Mouse (Mus musculus) effector memory CD4-positive, alpha-beta T cell, adult 7 months (primary cell): ENCODE measurements around the gene Ndufv1. TPM values are rescaled to one million over a fixed set of nuclear protein-coding genes. Genes with fewer than 3 reads are reported as not detected.

Experiments
- polyA plus RNA-seq: library from polyadenylated mRNA; unstranded; fragments of 100-300 nt; shearing (Covaris generic); gene quantifications from one replicate; pipeline ENCODE4 v1.2.1, GENCODE M21; 2017

The Ndufv1 gene
- polyA plus RNA-seq, result 109 TPM

DNA sequence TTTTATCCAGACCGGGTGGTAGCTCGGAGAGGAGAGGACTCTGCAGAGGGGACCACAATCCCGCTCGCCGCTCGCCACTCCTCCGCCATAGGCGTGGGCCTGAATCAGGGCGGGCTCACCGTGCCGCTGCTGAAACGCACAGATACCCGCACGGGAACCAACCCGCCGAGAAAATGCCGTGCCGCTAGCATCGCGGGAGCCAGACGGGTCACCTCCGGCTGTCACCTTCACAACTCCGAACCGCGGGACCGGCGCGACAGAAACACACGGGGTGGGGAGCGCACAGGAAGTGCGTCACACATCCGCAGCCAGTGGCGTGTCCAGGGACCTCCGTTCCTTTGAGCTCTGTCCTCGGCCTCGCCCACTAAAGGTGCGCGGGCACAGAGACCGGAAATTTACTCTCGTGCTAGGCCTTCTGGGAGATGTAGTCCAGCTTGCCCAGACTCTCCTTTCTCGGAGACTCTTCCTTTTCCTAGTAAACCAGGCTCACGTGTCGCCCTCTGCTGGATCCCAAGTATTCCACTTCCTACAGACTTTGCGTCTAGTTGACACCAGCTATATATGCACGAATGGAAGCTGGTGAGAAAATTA lies at the start of gene Ndufv1:
Gene Ndufv1, minus strand, starts transcription at position 375 of the 591 bp plus-strand sequence.

DNA sequence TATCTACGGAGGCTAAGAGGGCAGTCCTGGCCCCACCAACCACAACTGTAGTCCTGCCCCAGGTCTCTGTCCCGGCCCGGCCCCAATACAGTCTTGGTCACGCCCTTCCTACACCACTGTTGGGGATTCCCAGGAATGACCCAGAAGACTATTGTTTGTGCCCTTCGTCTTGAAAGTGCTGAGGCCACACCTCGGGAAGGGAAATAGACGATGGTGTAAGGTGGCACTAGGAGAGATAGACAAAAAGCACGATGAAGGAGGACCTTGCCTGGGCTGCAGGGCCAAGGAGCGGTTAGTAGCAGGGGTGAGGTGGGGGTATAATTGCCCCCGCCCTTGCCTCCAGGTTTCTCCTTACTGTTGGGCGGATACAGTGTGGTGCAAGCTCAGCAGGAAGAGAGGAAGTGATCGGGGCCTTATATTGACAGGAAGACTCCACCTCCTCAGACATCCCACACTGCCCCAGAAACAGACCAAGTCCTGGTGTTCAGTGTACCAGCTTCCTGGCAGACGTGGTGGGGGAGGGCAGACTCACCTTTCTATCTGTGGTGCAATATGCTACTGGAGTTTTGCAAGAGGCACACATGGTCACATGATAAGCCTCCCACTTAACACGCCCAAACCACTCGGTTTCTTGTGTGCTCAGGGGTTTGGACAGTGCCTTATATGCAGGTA lies 46.6 kb upstream of the Ndufv1 start, which contains the start of gene Gstp3:
Gene Gstp3, minus strand, starts transcription at position 501 of the 672 bp plus-strand sequence.

DNA sequence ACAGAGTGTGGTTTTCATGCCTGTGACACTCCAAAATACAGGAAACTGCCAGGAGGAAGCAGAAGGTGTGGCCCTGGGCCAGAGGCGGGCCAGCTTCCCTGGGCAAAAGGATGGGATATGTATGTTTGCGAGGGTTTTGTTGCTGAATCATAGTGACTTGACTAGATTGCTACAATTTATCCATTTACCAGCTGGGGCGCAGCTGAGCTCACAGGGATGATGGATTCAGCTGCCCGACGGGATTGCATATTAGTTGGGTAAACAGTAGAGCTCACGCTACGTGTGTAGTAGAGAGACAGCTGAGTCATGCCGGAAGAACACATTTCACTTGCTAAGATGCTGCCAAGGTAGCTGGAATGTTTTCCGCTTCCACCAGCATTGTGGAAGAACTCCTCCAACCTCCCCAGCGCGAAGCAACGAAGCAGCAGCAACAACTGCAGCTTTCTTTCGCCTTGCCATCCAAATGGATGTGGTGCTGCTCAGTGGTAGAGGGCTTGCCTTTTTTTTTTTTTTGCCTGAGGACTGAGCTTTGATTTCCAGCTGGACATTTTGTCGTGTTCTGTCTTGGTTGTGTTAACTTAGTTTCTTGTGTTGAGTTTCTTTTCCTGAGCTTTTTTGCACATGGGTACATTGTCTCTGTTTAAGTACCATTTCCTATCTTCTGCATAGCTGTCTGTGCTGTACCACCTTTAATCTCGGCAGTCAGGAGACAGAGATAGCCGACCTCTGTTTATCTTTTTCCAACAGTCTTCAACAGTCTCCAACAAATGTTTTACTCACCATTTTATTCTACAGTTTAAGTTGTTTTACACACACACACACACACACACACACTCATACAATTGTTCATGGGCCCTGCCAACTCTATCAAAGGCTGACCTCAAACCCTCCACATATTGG lies 33.6 kb upstream of the Ndufv1 start, which contains the start of gene Gstp2:
Gene Gstp2, minus strand, starts transcription at position 58 of the 900 bp plus-strand sequence.

DNA sequence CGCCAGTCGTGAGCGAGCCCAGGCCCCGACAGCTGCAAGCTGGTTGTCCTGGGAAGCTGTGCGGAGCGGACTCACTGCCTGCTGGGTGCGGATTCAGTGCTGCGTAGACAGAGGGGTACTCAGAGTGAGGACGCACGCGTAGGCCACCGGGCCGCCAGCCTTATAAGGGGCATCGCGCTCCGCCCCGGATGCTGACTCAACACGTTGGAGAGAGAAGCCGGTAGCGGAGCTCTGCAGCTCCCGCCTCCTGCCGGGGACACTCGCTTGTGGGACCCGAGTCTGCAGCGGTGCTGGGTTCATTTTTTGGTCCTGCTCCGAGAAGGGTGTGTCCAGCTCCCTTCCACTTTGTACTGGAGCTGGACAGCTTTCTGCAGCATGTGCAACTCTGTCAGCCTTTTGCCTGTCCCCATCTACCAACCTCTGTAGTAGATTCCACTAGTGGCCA lies 25.2 kb upstream of the Ndufv1 start, which contains the start of gene Gstp1:
Gene Gstp1, minus strand, starts transcription at position 198 of the 445 bp plus-strand sequence.

DNA sequence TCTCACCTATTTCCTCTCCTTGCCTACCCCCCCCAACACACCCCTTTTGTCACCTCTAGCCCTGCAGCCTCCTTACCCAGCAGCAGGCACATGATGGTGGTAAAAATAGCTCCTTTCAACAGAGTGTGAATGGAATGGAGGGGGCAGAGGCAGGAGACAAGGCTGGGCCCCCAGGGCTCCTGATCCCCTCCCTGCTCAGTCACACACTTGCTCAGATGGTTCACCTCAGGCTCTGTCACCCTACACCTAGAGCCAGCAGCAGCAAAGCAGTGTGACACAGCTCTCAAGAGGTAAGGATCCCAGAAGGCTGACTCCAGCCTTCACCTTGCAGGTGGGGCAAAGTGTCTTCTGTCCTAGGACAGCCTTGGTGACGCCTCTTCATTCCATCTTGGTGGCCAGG lies 9.5 kb downstream of the Ndufv1 start, which contains the start of gene Doc2g:
Gene Doc2g, plus strand, starts transcription at position 202 of the 400 bp plus-strand sequence.

DNA sequence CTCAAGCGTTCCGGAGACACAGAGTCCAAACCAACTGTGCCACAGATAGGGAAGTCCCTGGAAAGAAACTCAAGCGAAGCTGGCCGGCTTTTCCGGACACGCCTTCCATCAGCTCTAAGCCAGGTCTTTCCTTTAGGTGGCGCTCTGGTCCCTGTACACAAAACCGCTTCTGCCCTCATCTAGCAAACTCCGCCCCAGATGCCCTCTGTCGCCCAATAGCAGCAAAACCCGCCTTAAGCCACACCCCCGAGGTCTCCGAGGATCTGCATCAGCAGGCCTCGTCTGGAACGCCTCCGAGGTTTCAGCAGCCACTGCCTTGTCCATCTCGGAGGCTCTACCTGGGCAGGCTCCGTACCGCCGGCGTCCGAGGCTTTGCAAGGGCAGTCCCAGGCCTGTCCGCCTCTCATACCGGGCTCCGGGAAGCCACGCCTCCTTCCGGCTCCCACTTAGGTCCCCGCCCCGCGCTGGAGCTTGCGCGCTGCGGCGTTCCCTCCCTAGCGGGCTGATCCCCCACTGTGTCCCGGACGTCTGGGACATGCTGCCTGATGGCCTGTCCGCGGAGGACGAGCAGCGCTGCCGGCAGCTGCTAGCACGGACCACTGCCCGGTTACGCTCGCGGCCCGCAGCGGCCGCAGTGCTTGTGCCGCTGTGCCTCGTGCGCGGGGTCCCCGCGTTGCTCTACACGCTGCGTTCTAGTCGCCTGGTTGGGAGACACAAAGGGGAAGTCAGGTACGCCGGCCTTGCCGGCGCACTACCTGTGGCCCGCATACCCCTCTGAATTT lies 12.3 kb downstream of the Ndufv1 start, which contains the start of the genes Nudt8 and Gm49405:
Gene Nudt8, plus strand, starts transcription at position 462 of the 782 bp plus-strand sequence.
Gene Gm49405, plus strand, starts transcription at position 508 of the 782 bp plus-strand sequence.

DNA sequence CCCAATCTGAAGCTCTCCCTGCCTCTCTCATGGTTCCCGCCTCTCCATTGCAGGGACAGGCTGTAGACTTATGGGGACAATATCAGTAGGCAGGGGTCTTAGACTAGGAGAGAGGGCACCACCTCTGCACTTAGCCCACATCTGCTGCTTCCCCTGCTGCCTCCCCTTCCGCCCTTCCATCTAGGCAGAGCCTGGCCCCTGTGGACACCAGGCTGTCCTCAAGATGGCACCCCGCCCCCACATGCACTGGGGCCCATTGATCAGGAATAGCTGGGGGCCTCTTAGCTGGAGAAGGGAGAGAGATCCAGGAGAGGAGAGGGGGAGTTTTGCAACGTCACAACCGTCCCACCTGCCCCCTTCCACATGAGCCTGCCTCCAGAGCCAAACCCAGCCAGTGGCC lies 20.2 kb downstream of the Ndufv1 start, which contains the start of gene Tbx10:
Gene Tbx10, plus strand, starts transcription at position 337 of the 400 bp plus-strand sequence.

DNA sequence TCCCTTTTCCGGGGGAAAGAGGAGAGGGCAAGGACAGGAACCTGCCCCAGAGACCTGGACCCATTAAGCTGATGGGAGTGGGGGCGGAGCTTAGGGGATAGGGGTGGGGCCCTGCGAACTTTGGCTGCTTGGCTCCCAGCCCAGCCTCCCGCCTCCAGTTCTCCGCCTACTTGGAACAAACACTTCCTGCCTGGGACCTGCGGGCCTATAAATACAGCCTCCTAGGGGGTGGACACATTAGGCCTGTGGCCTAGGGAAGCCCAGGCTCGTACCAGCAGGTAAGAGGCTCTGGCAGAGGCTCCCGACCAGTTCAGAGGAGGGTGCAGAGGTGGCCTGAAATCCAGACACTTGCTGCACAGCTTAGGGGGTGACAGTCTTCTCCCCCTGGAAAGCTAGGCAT lies 26.3 kb downstream of the Ndufv1 start, which contains the start of gene Acy3:
Gene Acy3, plus strand, starts transcription at position 237 of the 400 bp plus-strand sequence.

DNA sequence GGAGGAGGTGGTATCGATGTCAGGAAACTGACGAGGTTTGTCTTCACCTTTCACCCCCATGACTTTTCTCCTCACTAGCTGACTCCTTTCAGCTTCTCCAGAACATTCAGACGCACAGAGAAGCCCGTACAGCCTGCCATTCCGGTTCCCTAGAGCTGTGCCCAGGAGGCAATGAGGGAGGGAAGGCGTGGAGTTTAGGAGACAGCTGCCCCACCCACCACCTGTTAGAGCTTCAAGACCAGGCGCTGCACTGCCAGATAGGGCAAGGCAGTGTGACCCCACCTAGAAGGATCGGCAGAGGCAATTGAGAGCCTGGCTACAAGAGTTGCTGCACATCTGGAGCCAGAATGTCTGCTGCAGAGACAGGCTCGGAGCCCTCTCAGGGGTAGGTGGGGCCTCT lies 40.4 kb downstream of the Ndufv1 start, which contains the start of gene Aldh3b2:
Gene Aldh3b2, plus strand, starts transcription at position 100 of the 400 bp plus-strand sequence.

DNA sequence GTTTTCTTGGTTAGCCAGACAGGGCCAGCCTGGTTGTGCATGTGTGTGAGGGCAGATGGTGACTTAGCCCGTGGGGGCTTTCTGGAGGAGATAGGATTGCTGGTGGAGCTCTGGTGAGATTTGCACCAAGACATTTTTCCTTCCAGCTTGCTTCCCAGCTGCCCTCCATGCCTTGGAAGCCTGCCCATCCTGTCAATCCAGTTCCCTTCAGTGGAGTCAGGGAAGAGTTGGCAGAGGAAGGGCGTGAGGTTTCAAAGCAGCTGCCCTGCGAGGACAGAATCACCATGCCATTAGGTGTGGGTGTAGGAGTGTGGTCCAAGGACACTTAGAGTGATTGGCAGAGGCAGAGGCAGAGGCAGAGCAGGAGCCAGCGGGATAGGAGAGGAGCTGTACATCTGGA lies 54.1 kb downstream of the Ndufv1 start, which contains the start of gene Aldh3b3:
Gene Aldh3b3, plus strand, starts transcription at position 176 of the 400 bp plus-strand sequence.

Other genes starting within 250 kb of the Ndufv1 start
- 69.6 TPM for gene Kmt5b, start 245.4 kb downstream of the Ndufv1 start, polyA plus RNA-seq
- 27.0 TPM for gene Chka, start 161.0 kb downstream of the Ndufv1 start, polyA plus RNA-seq
- 66.4 TPM for gene Tcirg1, start 105.7 kb downstream of the Ndufv1 start, polyA plus RNA-seq
- 118 TPM for gene Ndufs8, start 100.0 kb downstream of the Ndufv1 start, polyA plus RNA-seq
- gene Aldh3b1, start 83.0 kb downstream of the Ndufv1 start, polyA plus RNA-seq, result 0.20 TPM
- 37.0 TPM for gene Unc93b1, start 77.6 kb downstream of the Ndufv1 start, polyA plus RNA-seq
- 0.29 TPM for gene Aldh3b3, start 54.2 kb downstream of the Ndufv1 start, polyA plus RNA-seq
- not detected for gene Aldh3b2, start 40.5 kb downstream of the Ndufv1 start, polyA plus RNA-seq
- gene Acy3, start 26.2 kb downstream of the Ndufv1 start, polyA plus RNA-seq, result not detected
- not detected for gene Tbx10, start 20.1 kb downstream of the Ndufv1 start, polyA plus RNA-seq
- 12.7 TPM for gene Nudt8, start 12.2 kb downstream of the Ndufv1 start, polyA plus RNA-seq
- 0.85 TPM for gene Gm49405, start 12.2 kb downstream of the Ndufv1 start, polyA plus RNA-seq
- gene Doc2g, start 9.5 kb downstream of the Ndufv1 start, polyA plus RNA-seq, result 2.1 TPM
- gene Gstp1, start 25.2 kb upstream of the Ndufv1 start, polyA plus RNA-seq, result 392 TPM
- gene Gstp2, start 33.2 kb upstream of the Ndufv1 start, polyA plus RNA-seq, result not detected
- gene Gstp3, start 46.8 kb upstream of the Ndufv1 start, polyA plus RNA-seq, result 42.6 TPM
- not detected for gene Cabp2, start 68.8 kb upstream of the Ndufv1 start, polyA plus RNA-seq
- 550 TPM for gene Cdk2ap2, start 84.4 kb upstream of the Ndufv1 start, polyA plus RNA-seq
- 224 TPM for gene Pitpnm1, start 87.2 kb upstream of the Ndufv1 start, polyA plus RNA-seq
- 157 TPM for gene Aip, start 113.1 kb upstream of the Ndufv1 start, polyA plus RNA-seq
- gene Gpr152, start 127.0 kb upstream of the Ndufv1 start, polyA plus RNA-seq, result not detected
- gene Cabp4, start 131.2 kb upstream of the Ndufv1 start, polyA plus RNA-seq, result not detected
- gene Coro1b, start 135.8 kb upstream of the Ndufv1 start, polyA plus RNA-seq, result 214 TPM
- gene Ptprcap, start 140.8 kb upstream of the Ndufv1 start, polyA plus RNA-seq, result 375 TPM
- gene Rps6kb2, start 150.5 kb upstream of the Ndufv1 start, polyA plus RNA-seq, result 57.9 TPM
- 13.1 TPM for gene Carns1, start 162.7 kb upstream of the Ndufv1 start, polyA plus RNA-seq
- 416 TPM for gene Tbc1d10c, start 178.5 kb upstream of the Ndufv1 start, polyA plus RNA-seq
- gene Ppp1ca, start 179.3 kb upstream of the Ndufv1 start, polyA plus RNA-seq, result 774 TPM
- 28.5 TPM for gene Rad9a, start 188.9 kb upstream of the Ndufv1 start, polyA plus RNA-seq
- 40.7 TPM for gene Clcf1, start 201.4 kb upstream of the Ndufv1 start, polyA plus RNA-seq
- not detected for gene AC109138.7, start 201.6 kb upstream of the Ndufv1 start, polyA plus RNA-seq
- gene Pold4, start 219.1 kb upstream of the Ndufv1 start, polyA plus RNA-seq, result 59.6 TPM